Mouse (Mus musculus): ENCODE data around the gene Cmklr1. TPM values are rescaled to one million over a fixed set of nuclear protein-coding genes. Genes with fewer than 3 reads are reported as not detected.

Cmklr1 gene
- polyA plus RNA-seq, 1 experiment: 32.6 TPM

GRCm38 (mm10) chr5:113603471-113603870 is 46.8 kb downstream of the Cmklr1 start:
- no peak for DNase-seq
- Histone ChIP-seq H3K4me1 (replicated peaks; ENCODE audit: control insufficient read depth, insufficient read depth, low read length) (no peaks in the 10 kb centered on the region), H3K27ac (ENCODE audit: control insufficient read depth, insufficient read depth, low read length) (no peak overlapping the region), H3K36me3 (ENCODE audit: control insufficient read depth, insufficient read depth, low read length) (no peaks in the 10 kb centered on the region), H3K4me3 (ENCODE audit: control insufficient read depth, insufficient read depth, low read length) (no peak overlapping the region), H3K27me3 (ENCODE audit: control insufficient read depth, insufficient read depth, low read length) (no peaks in the 10 kb centered on the region)
- 90% methylated on average over 9 of the region's 9 CpGs for WGBS
- no peak for TF ChIP-seq POLR2A (IDR thresholded peaks at IDR 0.05; ENCODE audit: control insufficient read depth, extremely low read depth, insufficient read depth, low read length, poor library complexity)
- no peak for TF ChIP-seq CTCF (IDR thresholded peaks at IDR 0.05; ENCODE audit: borderline replicate concordance, control insufficient read depth, extremely low read depth, insufficient read depth, low read length, poor library complexity)

DNA sequence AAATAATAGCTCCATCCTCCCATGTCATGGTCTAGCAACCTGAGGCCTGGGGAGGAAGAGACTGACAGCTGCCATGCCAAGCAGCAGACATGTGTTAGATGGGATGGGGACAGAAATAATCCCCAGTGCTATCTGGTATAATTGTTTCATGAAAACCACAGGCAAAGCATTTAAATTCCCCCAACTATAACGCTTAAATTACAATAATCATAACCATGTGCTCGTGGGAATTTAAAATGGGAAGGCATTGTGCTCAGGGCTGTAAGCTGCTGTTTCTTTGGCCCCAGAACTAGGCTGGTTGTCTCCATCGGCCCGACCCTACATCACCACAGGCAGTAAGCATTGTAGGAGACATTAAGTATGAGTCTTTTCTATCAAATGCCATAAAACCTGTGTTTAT is 49.4 kb downstream of the Cmklr1 start:
- no peak for DNase-seq
- no peaks in the 10 kb centered on the region for H3K27me3 ChIP-seq (ENCODE audit: control insufficient read depth, insufficient read depth, low read length)
- no peaks in the 10 kb centered on the region for H3K4me1 ChIP-seq (replicated peaks; ENCODE audit: control insufficient read depth, insufficient read depth, low read length)
- H3K36me3 ChIP-seq (ENCODE audit: control insufficient read depth, insufficient read depth, low read length): no peaks in the 10 kb centered on the region
- TF ChIP-seq CTCF (IDR thresholded peaks at IDR 0.05; ENCODE audit: borderline replicate concordance, control insufficient read depth, extremely low read depth, insufficient read depth, low read length, poor library complexity) (no peak), POLR2A (IDR thresholded peaks at IDR 0.05; ENCODE audit: control insufficient read depth, extremely low read depth, insufficient read depth, low read length, poor library complexity) (no peak)
- no peak overlapping the region for H3K4me3 ChIP-seq (ENCODE audit: control insufficient read depth, insufficient read depth, low read length)
- no peak overlapping the region for H3K27ac ChIP-seq (ENCODE audit: control insufficient read depth, insufficient read depth, low read length)
- 94% methylated on average over 4 of the region's 4 CpGs for WGBS

DNA sequence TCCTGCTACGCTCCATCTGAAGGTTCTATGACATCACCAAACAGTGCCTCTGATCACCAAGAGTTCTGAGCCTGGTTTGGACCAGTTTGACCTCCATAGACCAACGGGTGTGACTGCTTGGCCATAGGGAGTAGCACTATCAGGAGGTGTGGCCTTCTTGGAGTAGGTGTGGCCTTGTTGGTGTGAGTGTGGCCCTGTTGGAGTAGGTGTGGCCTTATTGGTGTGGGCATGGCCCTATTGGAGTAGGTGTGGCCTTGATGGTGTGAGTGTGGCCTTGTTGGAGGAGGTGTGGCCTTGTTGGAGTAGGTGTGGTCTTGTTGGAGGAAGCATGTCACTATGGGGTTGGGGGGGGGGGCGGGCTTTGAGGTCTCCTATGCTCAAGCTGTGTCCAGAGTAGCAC is 50.0 kb downstream of the Cmklr1 start:
- no peak for DNase-seq
- no peaks in the 10 kb centered on the region for H3K27me3 ChIP-seq (ENCODE audit: control insufficient read depth, insufficient read depth, low read length)
- TF ChIP-seq POLR2A (IDR thresholded peaks at IDR 0.05; ENCODE audit: control insufficient read depth, extremely low read depth, insufficient read depth, low read length, poor library complexity): no peak
- no peak for TF ChIP-seq CTCF (IDR thresholded peaks at IDR 0.05; ENCODE audit: borderline replicate concordance, control insufficient read depth, extremely low read depth, insufficient read depth, low read length, poor library complexity)

DNA sequence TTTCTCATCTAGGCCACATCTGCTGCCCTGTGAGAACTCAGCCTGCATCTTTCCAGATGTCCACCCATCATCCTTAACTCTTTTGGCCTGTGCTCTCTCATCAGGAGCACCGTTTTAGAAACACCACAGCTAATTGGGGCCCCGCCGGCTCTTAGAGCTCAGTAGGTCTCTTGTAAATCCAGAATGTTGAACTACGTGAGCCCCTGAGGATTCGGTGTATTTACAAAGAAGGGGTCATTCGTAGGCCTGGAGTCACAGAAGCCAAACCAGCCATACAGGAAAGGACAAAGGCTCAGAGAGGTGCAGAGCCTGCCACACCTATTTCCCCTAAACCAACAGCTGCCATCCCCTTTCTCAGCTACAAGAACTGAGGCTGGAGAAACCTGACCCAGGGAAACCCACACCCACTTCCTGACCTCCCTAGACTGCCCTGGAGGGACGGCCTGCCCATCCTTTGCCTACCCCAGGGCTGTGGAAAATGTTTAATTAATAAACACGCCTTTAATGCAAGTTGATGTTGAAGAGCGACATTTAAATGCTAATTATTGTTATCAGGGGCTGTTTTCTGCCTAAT is 53.4 kb downstream of the Cmklr1 start:
- Histone ChIP-seq H3K4me1 (replicated peaks; ENCODE audit: control insufficient read depth, insufficient read depth, low read length) (no peaks in the 10 kb centered on the region), H3K27me3 (ENCODE audit: control insufficient read depth, insufficient read depth, low read length) (no peaks in the 10 kb centered on the region), H3K27ac (ENCODE audit: control insufficient read depth, insufficient read depth, low read length) (no peak overlapping the region), H3K36me3 (ENCODE audit: control insufficient read depth, insufficient read depth, low read length) (no peaks in the 10 kb centered on the region), H3K4me3 (ENCODE audit: control insufficient read depth, insufficient read depth, low read length) (no peak overlapping the region)
- DNase-seq: no peak
- WGBS: 81% methylated on average over 9 of the region's 9 CpGs
- TF ChIP-seq CTCF (IDR thresholded peaks at IDR 0.05; ENCODE audit: borderline replicate concordance, control insufficient read depth, extremely low read depth, insufficient read depth, low read length, poor library complexity) (no peak), POLR2A (IDR thresholded peaks at IDR 0.05; ENCODE audit: control insufficient read depth, extremely low read depth, insufficient read depth, low read length, poor library complexity) (no peak)

More for the DNA sequence above, 50.0 kb downstream of the Cmklr1 start:
- no peak overlapping the region for H3K4me3 ChIP-seq (ENCODE audit: control insufficient read depth, insufficient read depth, low read length)
- H3K4me1 ChIP-seq (replicated peaks; ENCODE audit: control insufficient read depth, insufficient read depth, low read length): no peaks in the 10 kb centered on the region
- no peaks in the 10 kb centered on the region for H3K36me3 ChIP-seq (ENCODE audit: control insufficient read depth, insufficient read depth, low read length)
- WGBS: 94% methylated on average over 3 of the region's 3 CpGs
- H3K27ac ChIP-seq (ENCODE audit: control insufficient read depth, insufficient read depth, low read length): no peak overlapping the region

GRCm38 (mm10) chr5:113596252-113596651 is 54.0 kb downstream of the Cmklr1 start:
- no peaks in the 10 kb centered on the region for H3K4me1 ChIP-seq (replicated peaks; ENCODE audit: control insufficient read depth, insufficient read depth, low read length)
- no peak overlapping the region for H3K27ac ChIP-seq (ENCODE audit: control insufficient read depth, insufficient read depth, low read length)
- 92% methylated on average over 9 of the region's 9 CpGs for WGBS
- H3K4me3 ChIP-seq (ENCODE audit: control insufficient read depth, insufficient read depth, low read length): no peak overlapping the region
- H3K27me3 ChIP-seq (ENCODE audit: control insufficient read depth, insufficient read depth, low read length): no peaks in the 10 kb centered on the region
- H3K36me3 ChIP-seq (ENCODE audit: control insufficient read depth, insufficient read depth, low read length): no peaks in the 10 kb centered on the region
- DNase-seq: no peak
- TF ChIP-seq POLR2A (IDR thresholded peaks at IDR 0.05; ENCODE audit: control insufficient read depth, extremely low read depth, insufficient read depth, low read length, poor library complexity) (no peak), CTCF (IDR thresholded peaks at IDR 0.05; ENCODE audit: borderline replicate concordance, control insufficient read depth, extremely low read depth, insufficient read depth, low read length, poor library complexity) (no peak)

DNA sequence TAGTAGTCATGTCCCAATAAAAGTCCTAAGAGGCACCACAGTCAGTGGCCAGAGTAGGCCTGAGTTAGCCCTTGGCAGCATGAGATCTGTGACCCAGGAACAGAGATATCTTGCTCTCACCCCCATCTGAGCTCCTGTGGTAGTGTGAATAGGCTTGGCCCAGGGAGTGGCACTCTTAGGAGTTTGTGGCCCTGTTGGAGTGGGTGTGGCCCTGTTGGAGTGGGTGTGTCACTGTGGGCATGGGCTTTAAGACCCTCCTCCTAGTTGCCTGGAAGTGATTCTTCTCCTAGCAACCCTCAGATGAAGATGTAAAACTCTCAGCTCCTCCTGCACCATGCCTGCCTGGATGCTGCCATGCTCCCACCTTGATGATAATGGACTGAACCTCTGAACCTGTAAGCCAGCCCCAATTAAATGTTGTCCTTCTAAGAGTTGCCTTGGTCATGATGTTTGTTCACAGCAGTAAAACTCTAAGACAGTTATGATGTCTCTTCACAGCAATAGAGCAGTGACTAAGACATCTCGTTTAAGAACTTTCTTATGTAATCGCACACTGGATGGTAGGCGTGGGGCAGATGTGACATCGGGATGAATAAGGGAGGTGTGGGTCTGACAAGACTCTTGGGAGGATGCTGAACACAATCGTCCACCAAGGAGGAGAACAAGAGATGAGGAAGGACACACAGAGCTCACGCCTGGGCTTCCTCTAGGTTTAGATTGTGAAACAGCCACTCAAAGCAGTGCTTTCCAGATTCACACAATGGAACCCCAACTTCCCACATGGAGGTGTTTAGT is 56.1 kb downstream of the Cmklr1 start:
- TF ChIP-seq CTCF (IDR thresholded peaks at IDR 0.05; ENCODE audit: borderline replicate concordance, control insufficient read depth, extremely low read depth, insufficient read depth, low read length, poor library complexity) (no peak), POLR2A (IDR thresholded peaks at IDR 0.05; ENCODE audit: control insufficient read depth, extremely low read depth, insufficient read depth, low read length, poor library complexity) (no peak)
- Histone ChIP-seq H3K27me3 (ENCODE audit: control insufficient read depth, insufficient read depth, low read length) (no peaks in the 10 kb centered on the region), H3K4me3 (ENCODE audit: control insufficient read depth, insufficient read depth, low read length) (no peak overlapping the region), H3K4me1 (replicated peaks; ENCODE audit: control insufficient read depth, insufficient read depth, low read length) (no peaks in the 10 kb centered on the region), H3K27ac (ENCODE audit: control insufficient read depth, insufficient read depth, low read length) (no peak overlapping the region), H3K36me3 (ENCODE audit: control insufficient read depth, insufficient read depth, low read length) (no peaks in the 10 kb centered on the region)
- DNase-seq: no peak
- 81% methylated on average over 6 of the region's 6 CpGs for WGBS
